Mouse (Mus musculus) CH12.LX (cell line): ENCODE data around the gene Mief2. TPM values are rescaled to one million over a fixed set of nuclear protein-coding genes. Genes with fewer than 3 reads are reported as not detected.
A peak's percentile ranks its signal among the peaks of the same experiment; 100 is the strongest.

Experiments used
- DNase-seq: peaks from one replicate; pipeline ENCODE4 v3.0.0-alpha.2; 2013; ENCODE audit errors: extremely low read depth
- H3K27ac ChIP-seq: 2 replicates; pipeline ENCODE4 v1.5.1; 2012; ENCODE audit warnings: low read depth, mild to moderate bottlenecking, control low read depth, moderate library complexity; ENCODE audit not compliant: insufficient read depth
- H3K27me3 ChIP-seq: replicated peaks from 2 replicates; pipeline ENCODE3; 2012; ENCODE audit warnings: inconsistent platforms
- H3K36me3 ChIP-seq, 2 experiments: replicated peaks in 1 of 2; 2 replicates each; pipeline versions ENCODE3 to v1.6.1; 2012; ENCODE audit warnings: inconsistent platforms in 1 of 2, low read length in 1 of 2, mild to moderate bottlenecking in 1 of 2, mixed read lengths in 1 of 2, moderate library complexity in 1 of 2; ENCODE audit not compliant: control insufficient read depth in 1 of 2, insufficient read depth in 1 of 2
- H3K4me1 ChIP-seq, 2 experiments: 2 replicates each; pipeline ENCODE4 v1.6.1; 2012; ENCODE audit warnings: inconsistent platforms in 1 of 2, moderate library complexity in 1 of 2; ENCODE audit not compliant: insufficient read depth in 2 of 2, control insufficient read depth in 1 of 2
- H3K4me2 ChIP-seq: 2 replicates; pipeline ENCODE4 v1.6.1; 2012; ENCODE audit warnings: low read depth, mild to moderate bottlenecking, control low read depth; ENCODE audit not compliant: poor library complexity, insufficient read depth, severe bottlenecking
- H3K4me3 ChIP-seq, 3 experiments: fragments of 150-350 bp in 1 of 3; sonication (generic) in 1 of 3; replicated peaks in 1 of 3; 2 replicates each; pipeline versions ENCODE3 to v1.5.1; 2011 to 2012; ENCODE audit warnings: low read depth in 2 of 3, low read length in 2 of 3, mild to moderate bottlenecking in 2 of 3, moderate library complexity in 2 of 3, control low read depth in 1 of 3, improper control_type of control experiment in 1 of 3, inconsistent platforms in 1 of 3, mixed read lengths in 1 of 3; ENCODE audit not compliant: poor library complexity in 1 of 3
- H3K79me2 ChIP-seq: replicated peaks from 2 replicates; pipeline ENCODE4 v1.6.1; 2012; ENCODE audit warnings: mild to moderate bottlenecking, moderate library complexity; ENCODE audit not compliant: control insufficient read depth, poor library complexity, insufficient read depth, severe bottlenecking; ENCODE audit errors: extremely low read depth
- H3K9ac ChIP-seq: 2 replicates; pipeline ENCODE4 v1.6.1; 2012; ENCODE audit warnings: low read depth, mild to moderate bottlenecking, control low read depth, moderate library complexity; ENCODE audit not compliant: insufficient read depth
- H3K9me3 ChIP-seq: replicated peaks from 2 replicates; pipeline ENCODE3; 2012; ENCODE audit warnings: low read length, inconsistent platforms, mixed read lengths
- BHLHE40 ChIP-seq: IDR thresholded peaks from 2 replicates; pipeline ENCODE4 v1.6.1; 2011; ENCODE audit warnings: mild to moderate bottlenecking, low read depth, low read length, improper control_type of control experiment
- CHD1 ChIP-seq: IDR thresholded peaks from 2 replicates; pipeline ENCODE4 v1.6.1; 2012; ENCODE audit warnings: low read depth, low read length, improper control_type of control experiment, inconsistent platforms
- CHD2 ChIP-seq: IDR thresholded peaks from 2 replicates; pipeline ENCODE4 v1.6.1; 2011; ENCODE audit warnings: low read length, improper control_type of control experiment
- CTCF ChIP-seq, 2 experiments: IDR thresholded peaks in 1 of 2; conservative IDR thresholded peaks in 1 of 2; 2 replicates each; pipeline ENCODE4 v1.5.1; 2011 to 2012; ENCODE audit warnings: low read depth in 2 of 2, low read length in 2 of 2, improper control_type of control experiment in 1 of 2, inconsistent platforms in 1 of 2, mild to moderate bottlenecking in 1 of 2, moderate library complexity in 1 of 2
- E2F4 ChIP-seq: IDR thresholded peaks from 2 replicates; pipeline ENCODE4 v1.6.1; 2011; ENCODE audit warnings: low read depth, low read length, improper control_type of control experiment; ENCODE audit not compliant: insufficient replicate concordance
- ELF1 ChIP-seq: IDR thresholded peaks from 2 replicates; pipeline ENCODE4 v1.6.1; 2014; ENCODE audit warnings: low read depth, mild to moderate bottlenecking, inconsistent platforms, low read length, improper control_type of control experiment
- EP300 ChIP-seq: IDR thresholded peaks from 2 replicates; pipeline ENCODE4 v1.6.1; 2011; ENCODE audit warnings: low read length, improper control_type of control experiment
- ETS1 ChIP-seq: conservative IDR thresholded peaks from 2 replicates; pipeline ENCODE4 v1.6.1; 2012; ENCODE audit warnings: low read depth, mild to moderate bottlenecking, inconsistent platforms, low read length, improper control_type of control experiment, moderate library complexity
- GABPA ChIP-seq: IDR thresholded peaks from 2 replicates; pipeline ENCODE4 v1.6.1; 2012; ENCODE audit warnings: low read depth, low read length, improper control_type of control experiment, inconsistent platforms; ENCODE audit not compliant: insufficient replicate concordance
- HCFC1 ChIP-seq: IDR thresholded peaks from 2 replicates; pipeline ENCODE4 v1.6.1; 2012; ENCODE audit warnings: low read depth, mild to moderate bottlenecking, inconsistent platforms, low read length, improper control_type of control experiment
- IRF4 ChIP-seq: IDR thresholded peaks from 2 replicates; pipeline ENCODE4 v1.6.1; 2014; ENCODE audit warnings: low read depth, mild to moderate bottlenecking, inconsistent platforms, low read length, improper control_type of control experiment
- JUN ChIP-seq: IDR thresholded peaks from 2 replicates; pipeline ENCODE4 v1.6.1; 2011; ENCODE audit warnings: low read depth, mild to moderate bottlenecking, low read length, improper control_type of control experiment, moderate library complexity; ENCODE audit not compliant: insufficient read depth
- JUND ChIP-seq: conservative IDR thresholded peaks from 2 replicates; pipeline ENCODE4 v1.6.1; 2011; ENCODE audit warnings: low read depth, low read length, improper control_type of control experiment
- KAT2A ChIP-seq: IDR thresholded peaks from 2 replicates; pipeline ENCODE4 v1.6.1; 2012; ENCODE audit warnings: low read length, improper control_type of control experiment, inconsistent platforms; ENCODE audit not compliant: insufficient replicate concordance
- MAFK ChIP-seq: IDR thresholded peaks from 2 replicates; pipeline ENCODE4 v1.6.1; 2011; ENCODE audit warnings: low read length, improper control_type of control experiment; ENCODE audit not compliant: insufficient replicate concordance
- MAX ChIP-seq: IDR thresholded peaks from 2 replicates; pipeline ENCODE4 v1.6.1; 2011; ENCODE audit warnings: low read length, improper control_type of control experiment
- MAZ ChIP-seq: IDR thresholded peaks from 2 replicates; pipeline ENCODE4 v1.6.1; 2012; ENCODE audit warnings: low read depth, mild to moderate bottlenecking, inconsistent platforms, low read length, improper control_type of control experiment, moderate library complexity
- MEF2A ChIP-seq: IDR thresholded peaks from 2 replicates; pipeline ENCODE4 v1.6.1; 2014; ENCODE audit warnings: low read depth, mild to moderate bottlenecking, inconsistent platforms, low read length, improper control_type of control experiment, borderline replicate concordance
- MXI1 ChIP-seq: IDR thresholded peaks from 2 replicates; pipeline ENCODE4 v1.6.1; 2011; ENCODE audit warnings: mild to moderate bottlenecking, low read depth, low read length, improper control_type of control experiment
- MYC ChIP-seq: IDR thresholded peaks from 2 replicates; pipeline ENCODE4 v1.6.1; 2011; ENCODE audit warnings: low read depth, mild to moderate bottlenecking, improper control_type of control experiment, low read length
- NELFE ChIP-seq: IDR thresholded peaks from 2 replicates; pipeline ENCODE4 v1.6.1; 2011; ENCODE audit warnings: low read depth, low read length, improper control_type of control experiment
- NRF1 ChIP-seq: IDR thresholded peaks from 2 replicates; pipeline ENCODE4 v1.6.1; 2014; ENCODE audit warnings: low read depth, mild to moderate bottlenecking, inconsistent platforms, low read length, improper control_type of control experiment, moderate library complexity
- PAX5 ChIP-seq: IDR thresholded peaks from 2 replicates; pipeline ENCODE4 v1.6.1; 2012; ENCODE audit warnings: low read length, inconsistent platforms, mixed read lengths
- POLR2A ChIP-seq: IDR thresholded peaks from 2 replicates; pipeline ENCODE4 v1.6.1; 2011; ENCODE audit warnings: low read depth, mild to moderate bottlenecking, improper control_type of control experiment, low read length
- POLR2AphosphoS2 ChIP-seq: IDR thresholded peaks from 2 replicates; pipeline ENCODE4 v1.6.1; 2011; ENCODE audit warnings: low read depth, low read length, improper control_type of control experiment
- RAD21 ChIP-seq: IDR thresholded peaks from 2 replicates; pipeline ENCODE4 v1.6.1; 2011; ENCODE audit warnings: low read depth, mild to moderate bottlenecking, low read length, improper control_type of control experiment, moderate library complexity
- RCOR1 ChIP-seq: conservative IDR thresholded peaks from 2 replicates; pipeline ENCODE4 v1.6.1; 2012; ENCODE audit warnings: low read depth, mild to moderate bottlenecking, inconsistent platforms, low read length, improper control_type of control experiment
- SIN3A ChIP-seq: IDR thresholded peaks from 2 replicates; pipeline ENCODE4 v1.6.1; 2012; ENCODE audit warnings: low read length, improper control_type of control experiment, inconsistent platforms
- SMC3 ChIP-seq: IDR thresholded peaks from 2 replicates; pipeline ENCODE4 v1.6.1; 2011; ENCODE audit warnings: low read depth, low read length, improper control_type of control experiment
- TBP ChIP-seq: conservative IDR thresholded peaks from 2 replicates; pipeline ENCODE4 v1.6.1; 2011; ENCODE audit warnings: low read depth, low read length, improper control_type of control experiment
- TCF12 ChIP-seq: IDR thresholded peaks from 2 replicates; pipeline ENCODE4 v1.6.1; 2014; ENCODE audit warnings: low read depth, mild to moderate bottlenecking, inconsistent platforms, low read length, improper control_type of control experiment
- UBTF ChIP-seq: IDR thresholded peaks from 2 replicates; pipeline ENCODE4 v1.6.1; 2012; ENCODE audit warnings: low read depth, mild to moderate bottlenecking, inconsistent platforms, low read length, improper control_type of control experiment, moderate library complexity
- USF1 ChIP-seq: IDR thresholded peaks from 2 replicates; pipeline ENCODE4 v1.6.1; 2014; ENCODE audit warnings: low read depth, mild to moderate bottlenecking, inconsistent platforms, low read length, improper control_type of control experiment
- USF2 ChIP-seq: conservative IDR thresholded peaks from 2 replicates; pipeline ENCODE4 v1.6.1; 2011; ENCODE audit warnings: low read depth, low read length, improper control_type of control experiment
- ZC3H11A ChIP-seq: IDR thresholded peaks from 2 replicates; pipeline ENCODE4 v1.6.1; 2012; ENCODE audit warnings: low read depth, mild to moderate bottlenecking, inconsistent platforms, low read length, improper control_type of control experiment
- ZKSCAN1 ChIP-seq: IDR thresholded peaks from 2 replicates; pipeline ENCODE4 v1.6.1; 2012; ENCODE audit warnings: low read depth, inconsistent platforms, low read length, improper control_type of control experiment, borderline replicate concordance
- ZMIZ1 ChIP-seq: IDR thresholded peaks from 2 replicates; pipeline ENCODE4 v1.6.1; 2012; ENCODE audit warnings: low read depth, mild to moderate bottlenecking, inconsistent platforms, low read length, improper control_type of control experiment
- ZNF384 ChIP-seq: IDR thresholded peaks from 2 replicates; pipeline ENCODE4 v1.6.1; 2012; ENCODE audit warnings: low read depth, low read length, improper control_type of control experiment, inconsistent platforms
- dilution Hi-C: fragments of 300-500 bp; cut with MboI; formaldehyde crosslinking; loops from 2 replicates; pipeline ENCODE4 v1.14.3; 2020; ENCODE audit warnings: low sequenced_read_pairs; ENCODE audit not compliant: extremely low pct_unique_long_range_greater_than_20kb, extremely low pct_ligation_motif_present
- in situ Hi-C: fragments of 300-500 bp; cut with MboI; formaldehyde crosslinking; loops from 3 replicates; pipeline ENCODE4 v1.14.3; 2019; ENCODE audit warnings: low sequenced_read_pairs, low pct_ligation_motif_present, low pct_unique_long_range_greater_than_20kb, mixed read lengths
- polyA plus RNA-seq: library from polyadenylated mRNA; unstranded; fragments of >175 nt; gene quantifications from 2 replicates; pipeline ENCODE4 v1.2.1, GENCODE M21; 2012; ENCODE audit warnings: low read depth; ENCODE audit not compliant: insufficient read length
- total RNA-seq, 2 experiments: library from RNA; depleted of rRNA; stranded (reverse); fragments of 300-350 nt in 1 of 2; fragments of >200 nt in 1 of 2; gene quantifications; 2 replicates each; pipeline ENCODE4 v1.2.3; 2012 to 2014

Mief2 gene
- total and polyA plus RNA-seq, 3 experiments: 6.8 to 12.7 (median 10.9) TPM

DNA sequence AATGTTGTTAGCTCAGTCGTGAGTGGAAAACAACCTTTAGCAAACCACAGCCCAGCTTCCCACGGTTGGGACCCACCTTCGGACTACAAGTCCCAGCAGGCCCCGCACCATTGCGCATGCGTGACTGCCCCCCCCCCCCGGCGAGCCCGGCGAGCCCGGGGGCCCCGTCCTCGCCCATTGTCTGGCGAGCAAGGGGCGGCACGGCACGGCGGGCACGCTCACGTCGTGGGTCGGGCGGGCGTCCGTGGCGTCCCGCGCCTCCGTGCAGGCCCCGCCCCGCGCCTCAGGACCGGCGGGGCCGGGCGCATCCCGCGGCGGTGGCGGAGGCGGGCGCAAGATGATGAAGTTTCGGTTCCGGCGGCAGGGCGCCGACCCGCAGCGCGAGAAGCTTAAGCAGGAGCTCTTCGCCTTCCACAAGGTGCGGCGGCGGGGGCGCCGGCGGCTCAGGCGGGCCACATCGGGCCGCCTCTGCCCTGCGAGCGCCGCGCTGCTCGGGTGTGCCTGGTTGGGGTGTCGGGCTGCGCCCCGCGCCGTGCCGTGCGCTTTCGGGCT, 28.6 kb upstream of the Mief2 start, which contains the start of gene Llgl1:
TSS of gene Llgl1 (plus strand) at position 200 of the 552 bp plus-strand sequence.
- TF ChIP-seq KAT2A (peak; percentile 95; the same call in 1 of the 2 replicates), IRF4 (peak; percentile 76), NRF1 (peak; percentile 98), NELFE (peak; percentile 53; the same call in 1 of the 2 replicates), ELF1 (peak; percentile 74), E2F4 (no peak), CHD1 (peak; percentile 82; the same call in 1 of the 2 replicates), USF2 (no peak), POLR2A (peak; percentile 79; the same call in 1 of the 2 replicates), PAX5 (no peak), ZNF384 (no peak), CHD2 (no peak; the same call in 1 of the 2 replicates), ZKSCAN1 (no peak), GABPA (peak; percentile 43; the same call in 1 of the 2 replicates), JUN (no peak), TCF12 (peak; percentile 72), HCFC1 (peak; percentile 96), CTCF (conservative IDR thresholded peaks at IDR 0.05 in 1 of 2, IDR thresholded peaks at IDR 0.05 in 1 of 2; ENCODE audit: low read depth in 2 of 2, low read length in 2 of 2) (no peak), ETS1 (no peak), MAFK (no peak), MXI1 (peak; percentile 46; the same call in 1 of the 2 replicates), ZMIZ1 (peak; percentile 82; the same call in 1 of the 2 replicates), USF1 (no peak; the same call in 1 of the 2 replicates), MAZ (peak; percentile 91), SMC3 (no peak), MAX (no peak; the same call in none of the 2 replicates), ZC3H11A (no peak), BHLHE40 (peak; percentile 60), RAD21 (no peak), MYC (no peak), TBP (no peak), MEF2A (peak; percentile 53), POLR2AphosphoS2 (no peak), UBTF (peak; percentile 88; the same call in 1 of the 2 replicates), RCOR1 (0 out of 2 replicates have a peak, but pooled peaks have one; percentile 20), SIN3A (peak; percentile 87; the same call in 1 of the 2 replicates), EP300 (no peak; the same call in 1 of the 2 replicates), JUND (no peak)
- DNase-seq: peak; percentile 77
- Histone ChIP-seq H3K27me3 (peaks cover 10% of the 10 kb centered on the region), H3K9ac (peak within 1 kb of the TSS; percentile 93), H3K4me3 (peak within 1 kb of the TSS; percentile 84 to 94 (median 88)), H3K9me3 (no peaks in the 10 kb centered on the region), H3K36me3 (peaks cover 0 to 11% of the 10 kb centered on the region in 2 experiments), H3K4me2 (peak within 1 kb of the TSS; percentile 97), H3K27ac (no peak within 1 kb of the TSS; the same call in 1 of the 2 replicates), H3K4me1 (peaks cover 20 to 46% of the 10 kb centered on the region in 2 experiments), H3K79me2 (no peaks in the 10 kb centered on the region)
- in situ Hi-C loops (no loop called here), dilution Hi-C loops (no loop called here)
